Comparison of ENCODE assay signal across 7 mouse cellular contexts in genomic region chr11:19979338-19979737, GRCm38 (mm10). TPM values are rescaled to one million over a fixed set of nuclear protein-coding genes. Genes with fewer than 3 reads are reported as not detected.
DNase-seq lines count a peak whose midpoint lies in the region; ATAC-seq lines count a peak whose summit lies in the region.

No protein-coding gene starts in this region.

- no peak overlapping the region for H3K27ac ChIP-seq in liver, embryonic 11.5 days (ENCODE audit: low read depth, low read length)
- 0 out of 4 replicates have a peak overlapping the region, but pooled peaks of 1 of the 2 experiments have one; percentile 20 for H3K27ac ChIP-seq in heart, embryonic 14.5 days (replicated peaks in 1 of 2; ENCODE audit: control insufficient read depth in 1 of 2, insufficient read depth in 1 of 2, low read depth in 2 of 2, low read length in 2 of 2)
- H3K27ac ChIP-seq in lung, embryonic 16.5 days (ENCODE audit: low read length): peak overlapping the region; percentile 52; the same call in 1 of the 2 replicates

- DNase-seq in liver, embryonic 11.5 days (ENCODE audit: low spot score): no peak
- DNase-seq in liver: no peak
- peak; percentile 60 for DNase-seq in adrenal gland, postnatal 10 days
- peak; percentile 40 for DNase-seq in thymus, postnatal 25 days
- DNase-seq in ovary, adult 18-20 months (ENCODE audit: low spot score): no peak

- 51% methylated on average over 14 of the region's 14 CpGs for WGBS in liver, embryonic 11.5 days
- 57% methylated on average over 14 of the region's 14 CpGs for WGBS in heart, embryonic 14.5 days
- WGBS in lung, embryonic 16.5 days: 37% methylated on average over 14 of the region's 14 CpGs

- peaks cover 38% of the 10 kb centered on the region for H3K4me1 ChIP-seq in liver, embryonic 11.5 days (replicated peaks; ENCODE audit: control insufficient read depth, insufficient read depth, low read length)
- peaks cover 18 to 32% of the 10 kb centered on the region in 2 experiments for H3K4me1 ChIP-seq in heart, embryonic 14.5 days (ENCODE audit: control insufficient read depth in 2 of 2, insufficient read depth in 2 of 2, low read length in 2 of 2)
- peaks cover 42% of the 10 kb centered on the region for H3K4me1 ChIP-seq in lung, embryonic 16.5 days (replicated peaks; ENCODE audit: control insufficient read depth, insufficient read depth, low read length)

- ATAC-seq in liver, embryonic 11.5 days (replicated peaks; ENCODE audit: low FRiP score): 0 out of 2 replicates have a peak, but pooled peaks have one; percentile 45
- 0 out of 2 replicates have a peak, but pooled peaks have one; percentile 49 for ATAC-seq in heart, embryonic 14.5 days (ENCODE audit: insufficient number of reproducible peaks, insufficient read depth, low FRiP score, low read depth)
- peak; percentile 58; the same call in 1 of the 2 replicates for ATAC-seq in lung, embryonic 16.5 days (ENCODE audit: low read depth)

- H3K27me3 ChIP-seq in liver, embryonic 11.5 days (replicated peaks; ENCODE audit: control insufficient read depth, insufficient read depth, low read length): no peaks in the 10 kb centered on the region
- H3K27me3 ChIP-seq in heart, embryonic 14.5 days (ENCODE audit: control insufficient read depth, insufficient read depth, low read length): no peaks in the 10 kb centered on the region
- H3K27me3 ChIP-seq in lung, embryonic 16.5 days (ENCODE audit: control insufficient read depth, insufficient read depth, low read depth, low read length): no peaks in the 10 kb centered on the region

- H3K36me3 ChIP-seq in liver, embryonic 11.5 days (ENCODE audit: control insufficient read depth, insufficient read depth, low read length): no peaks in the 10 kb centered on the region
- peaks cover 3% of the 10 kb centered on the region; the same call in 1 of the 2 replicates for H3K36me3 ChIP-seq in heart, embryonic 14.5 days (ENCODE audit: control insufficient read depth, insufficient read depth, low read length)
- H3K36me3 ChIP-seq in lung, embryonic 16.5 days (ENCODE audit: control insufficient read depth, insufficient read depth, low read length): no peaks in the 10 kb centered on the region

- no peaks in the 10 kb centered on the region for H3K9me3 ChIP-seq in liver, embryonic 11.5 days (ENCODE audit: control insufficient read depth, low read length)
- no peaks in the 10 kb centered on the region for H3K9me3 ChIP-seq in heart, embryonic 14.5 days (ENCODE audit: control insufficient read depth, low read length)
- H3K9me3 ChIP-seq in lung, embryonic 16.5 days (ENCODE audit: control insufficient read depth, low read length): no peaks in the 10 kb centered on the region

- H3K9ac ChIP-seq in liver, embryonic 11.5 days (ENCODE audit: low read depth, low read length): no peak overlapping the region
- no peak overlapping the region for H3K9ac ChIP-seq in heart, embryonic 14.5 days (ENCODE audit: low read length)
- H3K9ac ChIP-seq in lung, embryonic 16.5 days (ENCODE audit: low read length): no peak overlapping the region; the same call in 1 of the 2 replicates

- H3K4me3 ChIP-seq in liver, embryonic 11.5 days (ENCODE audit: low read depth, low read length): no peak overlapping the region
- H3K4me3 ChIP-seq in heart, embryonic 14.5 days (ENCODE audit: control insufficient read depth in 1 of 2, insufficient read depth in 1 of 2, low read depth in 1 of 2, low read length in 2 of 2): no peak overlapping the region
- peak overlapping the region; percentile 22; the same call in 1 of the 2 replicates for H3K4me3 ChIP-seq in lung, embryonic 16.5 days (ENCODE audit: low read length)

- H3K4me2 ChIP-seq in liver, embryonic 11.5 days: peak overlapping the region; percentile 23; the same call in 1 of the 2 replicates
- peak overlapping the region; percentile 34 for H3K4me2 ChIP-seq in heart, embryonic 14.5 days (ENCODE audit: low read length)
- H3K4me2 ChIP-seq in lung, embryonic 16.5 days (ENCODE audit: low read depth, low read length): peak overlapping the region; percentile 38; the same call in 1 of the 2 replicates

RNA-seq across cellular contexts. Expression of gene Spred2, which starts 55.2 kb away (rescaled TPM):
- polyA plus RNA-seq in liver, embryonic 11.5 days (2014; fragmentation: Nextera tagmentation; extraction: Ambion mirVana): 4.8 and 5.0 TPM in 2 replicates
- 10 to 100 TPM; 33.1 to 37.0 TPM for total RNA-seq in adrenal gland, postnatal 10 days (2021)
- polyA plus RNA-seq in heart, embryonic 14.5 days (2014; fragmentation: Nextera tagmentation; extraction: Ambion mirVana): 4.1 and 4.9 TPM in 2 replicates
- 4.5 and 5.7 TPM in 2 replicates for polyA plus RNA-seq in lung, embryonic 16.5 days (2015; fragmentation: Nextera tagmentation; extraction: Ambion mirVana)

Comparison
In these comparisons a context has a peak if more than half of its experiments do, and no peak if none do; other contexts are left out.
1. DNase-seq: peak in adrenal gland, postnatal 10 days (single experiment) and thymus, postnatal 25 days (single experiment); none in liver, embryonic 11.5 days (single experiment), liver (single experiment) and ovary, adult 18-20 months (single experiment).
2. Peak in every context shown above with its lines, with median percentiles within 50 percentile points of each other: ATAC-seq and H3K4me2 ChIP-seq.